Mouse (Mus musculus): Measurements from ENCODE around the gene Pitx3. TPM values are rescaled to one million over a fixed set of nuclear protein-coding genes. Genes with fewer than 3 reads are reported as not detected.

Pitx3 gene
- polyA plus RNA-seq, 1 experiment from 2014 or later, result 3.4 TPM

DNA sequence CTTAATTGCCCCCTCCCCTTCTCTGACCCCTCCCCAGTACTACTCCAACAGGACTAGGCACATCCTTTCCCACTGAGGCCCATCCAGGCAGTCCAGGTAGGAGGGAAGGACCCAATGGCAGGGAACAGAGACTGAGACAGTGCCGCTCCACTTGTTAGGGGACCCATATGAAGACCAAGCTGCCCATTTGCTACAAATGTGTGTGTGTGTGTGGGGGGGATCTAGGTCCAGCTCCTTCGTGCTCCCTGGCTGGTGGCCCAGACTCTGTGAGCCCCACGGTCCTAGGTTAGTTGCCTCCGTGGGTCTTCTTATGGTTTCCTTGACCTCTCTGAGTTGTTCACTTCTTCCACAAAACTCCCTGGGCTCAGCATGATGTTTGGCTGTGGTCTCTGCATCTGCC lies 21.8 kb downstream of the Pitx3 start:
- DNase-seq (ENCODE audit: low spot score) (no peak), ATAC-seq (ENCODE audit: insufficient number of reproducible peaks, low FRiP score, low TSS enrichment, low read depth) (no peak)
- 89% methylated on average over 4 of the region's 4 CpGs for WGBS
- Histone ChIP-seq H3K4me1 (ENCODE audit: control insufficient read depth, insufficient read depth, low read length) (no peaks in the 10 kb centered on the region), H3K27me3 (ENCODE audit: control insufficient read depth, insufficient read depth, low read length) (peaks cover 12% of the 10 kb centered on the region), H3K9me3 (ENCODE audit: control insufficient read depth, low read length) (no peaks in the 10 kb centered on the region), H3K27ac (replicated peaks; ENCODE audit: low read depth, low read length) (no peak overlapping the region), H3K36me3 (ENCODE audit: control insufficient read depth, insufficient read depth, low read length) (no peaks in the 10 kb centered on the region), H3K4me2 (ENCODE audit: low read depth, severe bottlenecking) (no peak overlapping the region), H3K4me3 (ENCODE audit: low read depth, low read length) (no peak overlapping the region), H3K9ac (ENCODE audit: low read length) (no peak overlapping the region)

DNA sequence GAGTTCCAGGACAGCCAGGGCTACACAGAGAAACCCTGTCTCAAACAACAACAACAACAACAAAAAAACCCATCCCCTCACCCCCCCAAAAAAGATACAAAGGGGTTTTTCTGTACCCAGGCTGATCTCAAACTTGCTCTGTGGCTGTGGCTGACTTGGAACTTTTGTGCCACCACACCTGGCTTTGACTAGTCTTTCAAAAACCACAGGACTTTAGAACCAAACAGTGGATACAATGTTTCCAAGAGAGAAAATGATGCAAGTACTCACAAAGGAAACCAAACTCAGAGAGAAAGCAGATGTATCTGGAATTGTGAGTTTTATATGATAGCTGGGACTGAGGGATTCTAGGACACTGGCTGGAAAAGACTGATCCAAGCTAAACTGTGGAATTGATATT lies 23.5 kb downstream of the Pitx3 start:
- Histone ChIP-seq H3K4me2 (ENCODE audit: low read depth, severe bottlenecking) (no peak overlapping the region), H3K9me3 (ENCODE audit: control insufficient read depth, low read length) (no peaks in the 10 kb centered on the region), H3K9ac (ENCODE audit: low read length) (no peak overlapping the region), H3K36me3 (ENCODE audit: control insufficient read depth, insufficient read depth, low read length) (no peaks in the 10 kb centered on the region), H3K4me1 (ENCODE audit: control insufficient read depth, insufficient read depth, low read length) (no peaks in the 10 kb centered on the region), H3K4me3 (ENCODE audit: low read depth, low read length) (no peak overlapping the region), H3K27me3 (ENCODE audit: control insufficient read depth, insufficient read depth, low read length) (no peaks in the 10 kb centered on the region), H3K27ac (replicated peaks; ENCODE audit: low read depth, low read length) (no peak overlapping the region)
- DNase-seq (ENCODE audit: low spot score) (no peak), ATAC-seq (ENCODE audit: insufficient number of reproducible peaks, low FRiP score, low TSS enrichment, low read depth) (no peak)

DNA sequence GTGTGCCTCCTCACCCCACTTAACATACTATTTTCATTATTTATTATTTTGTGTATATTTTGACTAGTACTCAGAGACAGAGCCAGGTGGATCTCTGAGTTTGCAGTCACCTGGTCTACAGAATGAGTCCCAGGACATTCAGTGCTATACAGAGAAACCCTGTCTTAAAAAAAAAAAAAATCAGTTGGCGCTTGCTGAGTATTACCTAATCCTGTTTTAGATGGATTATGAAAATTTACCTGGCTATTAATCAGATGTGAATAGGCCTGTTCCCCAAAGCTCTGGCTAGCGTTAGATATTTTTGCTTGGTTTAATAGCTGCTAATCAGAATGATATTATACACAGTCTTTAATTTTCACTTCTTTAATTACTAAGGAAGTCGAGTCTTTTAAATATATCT lies 24.2 kb downstream of the Pitx3 start:
- H3K9ac ChIP-seq (ENCODE audit: low read length), result no peak overlapping the region
- H3K4me1 ChIP-seq (ENCODE audit: control insufficient read depth, insufficient read depth, low read length), result no peaks in the 10 kb centered on the region
- no peak overlapping the region for H3K4me3 ChIP-seq (ENCODE audit: low read depth, low read length)
- no peak for ATAC-seq (ENCODE audit: insufficient number of reproducible peaks, low FRiP score, low TSS enrichment, low read depth)
- H3K27me3 ChIP-seq (ENCODE audit: control insufficient read depth, insufficient read depth, low read length), result no peaks in the 10 kb centered on the region
- H3K4me2 ChIP-seq (ENCODE audit: low read depth, severe bottlenecking), result no peak overlapping the region
- H3K9me3 ChIP-seq (ENCODE audit: control insufficient read depth, low read length), result no peaks in the 10 kb centered on the region
- no peaks in the 10 kb centered on the region for H3K36me3 ChIP-seq (ENCODE audit: control insufficient read depth, insufficient read depth, low read length)
- no peak for DNase-seq (ENCODE audit: low spot score)
- 85% methylated on average over 3 of the region's 3 CpGs for WGBS
- H3K27ac ChIP-seq (replicated peaks; ENCODE audit: low read depth, low read length), result no peak overlapping the region

DNA sequence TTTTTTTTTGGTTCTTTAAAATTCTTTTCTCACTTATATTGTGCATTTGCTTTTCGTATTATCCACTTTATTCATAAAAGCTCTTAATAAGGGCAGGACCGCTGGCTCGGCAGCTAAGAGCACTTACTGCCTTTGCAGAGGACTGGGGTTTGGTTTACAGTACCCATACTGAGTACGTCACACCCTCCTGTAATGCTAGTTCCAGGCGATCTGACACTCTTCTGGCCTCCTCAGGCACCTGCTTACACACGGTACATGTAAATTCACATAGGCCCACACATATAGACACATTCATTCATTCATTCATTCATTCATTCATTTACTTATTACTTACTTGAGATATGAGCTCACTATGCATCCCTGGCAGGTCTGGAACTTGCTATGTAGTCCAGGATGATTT lies 27.3 kb downstream of the Pitx3 start:
- H3K36me3 ChIP-seq (ENCODE audit: control insufficient read depth, insufficient read depth, low read length), result no peaks in the 10 kb centered on the region
- H3K27me3 ChIP-seq (ENCODE audit: control insufficient read depth, insufficient read depth, low read length), result no peaks in the 10 kb centered on the region
- no peaks in the 10 kb centered on the region for H3K9me3 ChIP-seq (ENCODE audit: control insufficient read depth, low read length)
- no peak overlapping the region for H3K4me2 ChIP-seq (ENCODE audit: low read depth, severe bottlenecking)
- no peak overlapping the region for H3K27ac ChIP-seq (replicated peaks; ENCODE audit: low read depth, low read length)
- no peak for DNase-seq (ENCODE audit: low spot score)
- no peak for ATAC-seq (ENCODE audit: insufficient number of reproducible peaks, low FRiP score, low TSS enrichment, low read depth)
- WGBS, result 73% methylated on average over 6 of the region's 6 CpGs
- H3K4me3 ChIP-seq (ENCODE audit: low read depth, low read length), result no peak overlapping the region
- no peak overlapping the region for H3K9ac ChIP-seq (ENCODE audit: low read length)
- H3K4me1 ChIP-seq (ENCODE audit: control insufficient read depth, insufficient read depth, low read length), result no peaks in the 10 kb centered on the region

DNA sequence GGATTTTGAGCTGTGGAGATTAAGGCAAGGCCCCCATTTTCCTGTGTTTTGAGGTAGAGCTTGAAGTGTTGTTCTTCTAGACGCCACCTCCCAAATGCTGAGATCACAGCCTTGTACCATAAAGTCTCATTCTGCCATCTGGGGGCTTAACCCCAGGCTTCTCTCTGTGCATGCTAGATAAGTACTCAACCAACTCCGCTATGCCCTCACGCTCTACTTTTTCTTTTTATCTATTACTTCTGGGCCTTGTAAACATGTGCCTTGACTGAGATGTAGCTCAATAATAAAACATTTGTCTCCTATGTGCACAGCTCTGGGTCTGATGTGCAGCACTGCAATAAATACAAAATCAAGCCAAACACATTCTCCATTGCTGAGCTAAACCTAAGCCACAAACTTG lies 28.7 kb downstream of the Pitx3 start:
- H3K27me3 ChIP-seq (ENCODE audit: control insufficient read depth, insufficient read depth, low read length), result no peaks in the 10 kb centered on the region
- no peak overlapping the region for H3K4me2 ChIP-seq (ENCODE audit: low read depth, severe bottlenecking)
- no peaks in the 10 kb centered on the region for H3K9me3 ChIP-seq (ENCODE audit: control insufficient read depth, low read length)
- no peak overlapping the region for H3K4me3 ChIP-seq (ENCODE audit: low read depth, low read length)
- DNase-seq (ENCODE audit: low spot score) (no peak), ATAC-seq (ENCODE audit: insufficient number of reproducible peaks, low FRiP score, low TSS enrichment, low read depth) (no peak)
- no peaks in the 10 kb centered on the region for H3K4me1 ChIP-seq (ENCODE audit: control insufficient read depth, insufficient read depth, low read length)
- no peak overlapping the region for H3K27ac ChIP-seq (replicated peaks; ENCODE audit: low read depth, low read length)
- no peak overlapping the region for H3K9ac ChIP-seq (ENCODE audit: low read length)
- WGBS, result 93% methylated on average over 3 of the region's 3 CpGs
- no peaks in the 10 kb centered on the region for H3K36me3 ChIP-seq (ENCODE audit: control insufficient read depth, insufficient read depth, low read length)

DNA sequence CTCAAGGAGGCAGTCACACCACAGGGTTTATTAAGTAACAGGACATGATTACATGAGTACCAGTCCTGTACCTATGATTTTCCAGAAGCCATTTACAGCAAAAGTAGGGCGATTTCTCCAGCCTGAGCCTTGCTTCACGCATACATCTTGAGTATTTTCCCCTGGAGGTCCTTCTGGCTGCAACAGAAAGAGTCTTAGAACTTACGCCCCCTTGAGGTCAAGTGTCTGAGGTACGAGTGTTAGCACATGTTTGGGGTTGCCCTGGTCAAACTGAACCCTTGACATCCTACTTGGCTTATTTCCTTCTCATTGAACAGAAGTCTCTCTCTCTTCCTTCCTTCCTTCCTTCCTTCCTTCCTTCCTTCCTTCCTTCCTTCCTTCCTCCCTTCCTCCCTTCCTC lies 33.5 kb downstream of the Pitx3 start:
- Histone ChIP-seq H3K27ac (replicated peaks; ENCODE audit: low read depth, low read length) (no peak overlapping the region), H3K9me3 (ENCODE audit: control insufficient read depth, low read length) (no peaks in the 10 kb centered on the region), H3K4me2 (ENCODE audit: low read depth, severe bottlenecking) (no peak overlapping the region), H3K36me3 (ENCODE audit: control insufficient read depth, insufficient read depth, low read length) (no peaks in the 10 kb centered on the region), H3K4me1 (ENCODE audit: control insufficient read depth, insufficient read depth, low read length) (no peaks in the 10 kb centered on the region), H3K27me3 (ENCODE audit: control insufficient read depth, insufficient read depth, low read length) (no peaks in the 10 kb centered on the region), H3K9ac (ENCODE audit: low read length) (no peak overlapping the region), H3K4me3 (ENCODE audit: low read depth, low read length) (no peak overlapping the region)
- 58% methylated on average over 4 of the region's 4 CpGs for WGBS
- ATAC-seq (ENCODE audit: insufficient number of reproducible peaks, low FRiP score, low TSS enrichment, low read depth) (no peak), DNase-seq (ENCODE audit: low spot score) (no peak)

DNA sequence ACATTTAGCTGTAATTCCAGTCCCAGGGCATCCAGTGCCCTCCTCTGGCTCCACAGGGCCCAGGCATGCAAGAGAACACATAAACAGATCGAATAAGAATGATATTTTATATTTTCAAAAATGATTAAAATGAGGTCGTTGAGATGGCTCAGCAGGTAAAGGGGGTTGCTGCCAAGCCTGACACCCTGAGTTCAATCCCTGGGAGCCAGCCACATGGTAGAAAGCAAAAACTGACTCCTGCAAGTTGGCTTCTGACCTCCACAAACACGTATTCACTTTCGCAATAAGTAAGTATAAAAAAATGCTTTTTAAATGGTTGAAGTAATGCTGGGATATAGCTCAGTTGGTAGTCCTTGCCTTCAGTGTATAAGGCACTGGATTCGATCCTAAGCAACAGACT lies 37.3 kb downstream of the Pitx3 start:
- WGBS, result 83% methylated on average over 5 of the region's 5 CpGs
- no peak overlapping the region for H3K4me2 ChIP-seq (ENCODE audit: low read depth, severe bottlenecking)

DNA sequence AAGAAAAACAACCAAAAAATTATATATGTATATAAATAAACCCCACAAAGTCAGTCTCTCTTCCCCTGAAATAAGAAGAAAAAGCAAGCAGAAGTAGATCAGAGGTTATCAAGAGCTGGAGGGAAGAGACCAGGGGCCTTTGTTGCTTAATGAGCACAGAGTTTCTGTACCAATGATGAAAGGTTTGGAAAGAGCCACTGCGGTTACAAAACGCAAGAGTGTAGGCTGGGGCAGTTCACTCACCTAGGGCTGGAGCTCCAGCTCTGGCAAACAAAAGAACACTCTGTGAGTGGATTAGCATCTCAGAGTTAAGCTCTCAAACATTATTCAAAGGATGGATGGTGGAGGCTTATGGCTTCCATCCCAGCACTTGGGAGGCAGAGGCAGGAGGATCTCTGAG lies 37.9 kb downstream of the Pitx3 start:
- Histone ChIP-seq H3K27me3 (ENCODE audit: control insufficient read depth, insufficient read depth, low read length) (no peaks in the 10 kb centered on the region), H3K9me3 (ENCODE audit: control insufficient read depth, low read length) (no peaks in the 10 kb centered on the region), H3K4me3 (ENCODE audit: low read depth, low read length) (no peak overlapping the region), H3K36me3 (ENCODE audit: control insufficient read depth, insufficient read depth, low read length) (no peaks in the 10 kb centered on the region), H3K4me2 (ENCODE audit: low read depth, severe bottlenecking) (no peak overlapping the region), H3K4me1 (ENCODE audit: control insufficient read depth, insufficient read depth, low read length) (no peaks in the 10 kb centered on the region), H3K27ac (replicated peaks; ENCODE audit: low read depth, low read length) (no peak overlapping the region), H3K9ac (ENCODE audit: low read length) (no peak overlapping the region)
- DNase-seq (ENCODE audit: low spot score), result no peak
- ATAC-seq (ENCODE audit: insufficient number of reproducible peaks, low FRiP score, low TSS enrichment, low read depth), result no peak
- 76% methylated on average over 2 of the region's 2 CpGs for WGBS

More for the DNA sequence above, 37.3 kb downstream of the Pitx3 start:
- H3K36me3 ChIP-seq (ENCODE audit: control insufficient read depth, insufficient read depth, low read length), result no peaks in the 10 kb centered on the region
- H3K27me3 ChIP-seq (ENCODE audit: control insufficient read depth, insufficient read depth, low read length), result no peaks in the 10 kb centered on the region
- no peaks in the 10 kb centered on the region for H3K9me3 ChIP-seq (ENCODE audit: control insufficient read depth, low read length)
- no peak overlapping the region for H3K4me3 ChIP-seq (ENCODE audit: low read depth, low read length)
- H3K9ac ChIP-seq (ENCODE audit: low read length), result no peak overlapping the region
- DNase-seq (ENCODE audit: low spot score) (no peak), ATAC-seq (ENCODE audit: insufficient number of reproducible peaks, low FRiP score, low TSS enrichment, low read depth) (no peak)
- H3K4me1 ChIP-seq (ENCODE audit: control insufficient read depth, insufficient read depth, low read length), result no peaks in the 10 kb centered on the region
- H3K27ac ChIP-seq (replicated peaks; ENCODE audit: low read depth, low read length), result no peak overlapping the region

DNA sequence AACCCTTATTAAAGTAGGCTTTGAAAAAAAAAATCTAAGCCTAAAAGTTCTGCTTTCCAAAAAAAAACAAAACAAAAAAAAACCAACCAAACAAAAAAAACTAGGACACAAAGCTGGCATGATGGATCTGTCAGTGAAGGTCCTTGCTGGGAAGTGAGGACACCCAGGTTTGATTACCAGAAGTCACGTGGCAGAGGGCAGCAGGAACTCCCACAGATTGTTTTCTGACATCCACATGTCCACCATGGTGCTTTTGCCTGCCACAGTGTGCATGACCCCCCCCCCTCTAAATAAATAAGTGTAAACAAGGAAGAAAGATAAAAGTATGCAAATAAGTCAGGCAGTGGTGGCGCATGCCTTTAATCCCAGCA lies 44.0 kb downstream of the Pitx3 start:
- Histone ChIP-seq H3K9me3 (ENCODE audit: control insufficient read depth, low read length) (no peaks in the 10 kb centered on the region), H3K27ac (replicated peaks; ENCODE audit: low read depth, low read length) (no peak overlapping the region), H3K4me2 (ENCODE audit: low read depth, severe bottlenecking) (no peak overlapping the region), H3K9ac (ENCODE audit: low read length) (no peak overlapping the region), H3K4me3 (ENCODE audit: low read depth, low read length) (no peak overlapping the region), H3K36me3 (ENCODE audit: control insufficient read depth, insufficient read depth, low read length) (no peaks in the 10 kb centered on the region), H3K4me1 (ENCODE audit: control insufficient read depth, insufficient read depth, low read length) (no peaks in the 10 kb centered on the region), H3K27me3 (ENCODE audit: control insufficient read depth, insufficient read depth, low read length) (no peaks in the 10 kb centered on the region)
- ATAC-seq (ENCODE audit: insufficient number of reproducible peaks, low FRiP score, low TSS enrichment, low read depth) (no peak), DNase-seq (ENCODE audit: low spot score) (no peak)
- WGBS, result 89% methylated on average over 2 of the region's 2 CpGs
